Comparison of ENCODE assay signal across 11 mouse cellular contexts in the genomic region with DNA sequence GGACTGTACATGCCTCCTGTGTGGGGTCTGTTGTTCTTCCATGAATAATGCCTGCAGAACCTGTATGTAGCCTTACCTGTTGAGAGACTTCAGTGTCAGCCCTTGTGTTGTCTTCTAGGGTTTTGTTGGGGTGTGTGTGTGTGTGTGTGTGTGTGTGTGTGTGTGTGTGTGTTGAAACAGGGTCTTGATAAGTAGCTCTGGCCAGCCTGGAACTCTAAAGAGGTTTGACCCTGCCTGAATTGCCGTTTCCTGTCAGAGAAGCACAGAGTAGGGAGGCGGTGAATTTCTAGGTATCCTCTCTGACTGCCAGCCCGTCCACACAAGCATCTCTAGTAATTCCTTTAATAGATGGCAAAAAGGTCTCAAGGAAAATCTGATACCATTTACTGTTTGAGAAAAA. TPM values are rescaled to one million over a fixed set of nuclear protein-coding genes. Genes with fewer than 3 reads are reported as not detected.
DNase-seq lines count a peak whose midpoint lies in the region; ATAC-seq and TF ChIP-seq lines count a peak whose summit lies in the region.
"Had no signal": no experiment of that assay in that cellular context is flagged by ENCODE, and none has a peak within 500 bp of the region (broad histone marks: within the 10 kb centered on the region; RNA-seq: fewer than 3 reads in every experiment).

No protein-coding gene starts in this region.

- peak overlapping the region; percentile 95 for H3K4me3 ChIP-seq in kidney, embryonic 15.5 days (replicated peaks)
- 0 out of 2 replicates have a peak overlapping the region, but pooled peaks have one; percentile 8 for H3K4me3 ChIP-seq in embryonic fibroblast, embryonic 13.5 days (ENCODE audit: insufficient read depth, low read length)
- peak overlapping the region in 1 of 2 experiments; percentile 96; a peak in 2 of 4 replicates for H3K4me3 ChIP-seq in liver, embryonic 14.5 days (ENCODE audit: insufficient read depth in 1 of 2, low read depth in 2 of 2, low read length in 2 of 2)

- peaks cover 20% of the 10 kb centered on the region for H3K4me1 ChIP-seq in kidney, embryonic 15.5 days
- H3K4me1 ChIP-seq in embryonic fibroblast, embryonic 13.5 days (ENCODE audit: control insufficient read depth, insufficient read depth, low read length), result 0 out of 2 replicates have a peak, but pooled peaks cover 1% of the 10 kb centered on the region
- peaks cover 13 to 16% of the 10 kb centered on the region in 2 experiments for H3K4me1 ChIP-seq in liver, embryonic 14.5 days (replicated peaks; ENCODE audit: control insufficient read depth in 2 of 2, insufficient read depth in 2 of 2, low read length in 1 of 2)

- H3K4me2 ChIP-seq in kidney, embryonic 15.5 days, result peak overlapping the region; percentile 88
- peak overlapping the region; percentile 79 for H3K4me2 ChIP-seq in liver, embryonic 14.5 days (ENCODE audit: low read depth)

- 57% methylated on average over 3 of the region's 3 CpGs for WGBS in kidney, embryonic 15.5 days
- WGBS in liver, embryonic 14.5 days (ENCODE audit: insufficient replicate concordance), result 59% methylated on average over 3 of the region's 3 CpGs

- TF ChIP-seq CTCF in embryonic fibroblast, embryonic 13.5 days (IDR thresholded peaks at IDR 0.05; ENCODE audit: borderline replicate concordance, insufficient read depth, low read length), result no peak
- no peak for TF ChIP-seq CTCF in liver, embryonic 14.5 days (IDR thresholded peaks at IDR 0.05; ENCODE audit: low read depth)

- no peak for TF ChIP-seq POLR2A in embryonic fibroblast, embryonic 13.5 days (IDR thresholded peaks at IDR 0.05; ENCODE audit: low read depth, low read length)

- H3K9ac ChIP-seq in kidney, embryonic 15.5 days, result no peak overlapping the region
- H3K9ac ChIP-seq in liver, embryonic 14.5 days (replicated peaks), result peak overlapping the region; percentile 75

- peaks cover 32% of the 10 kb centered on the region for H3K36me3 ChIP-seq in kidney, embryonic 15.5 days
- peaks cover 19% of the 10 kb centered on the region for H3K36me3 ChIP-seq in liver, embryonic 14.5 days (replicated peaks; ENCODE audit: control insufficient read depth, insufficient read depth, low read depth)

- no peak overlapping the region for H3K27ac ChIP-seq in kidney, embryonic 15.5 days
- no peak overlapping the region for H3K27ac ChIP-seq in embryonic fibroblast, embryonic 13.5 days (ENCODE audit: insufficient read depth, low read length)
- H3K27ac ChIP-seq in liver, embryonic 14.5 days, result no peak overlapping the region

- peak; percentile 27 for DNase-seq in cerebellum, adult 9-11 months
- no peak for DNase-seq in cerebellum, adult 11 months
- no peak for DNase-seq in kidney, postnatal 14 days
- no peak for DNase-seq in liver, embryonic 14.5 days (ENCODE audit: low read depth in 3 of 3, low spot score in 3 of 3)
- DNase-seq in layer of hippocampus, postnatal 14 days (ENCODE audit: low spot score in 2 of 2), result no peak
- DNase-seq in layer of hippocampus, postnatal 10 days (ENCODE audit: low spot score in 2 of 2), result no peak
- DNase-seq: cerebellum, postnatal 36 days; kidney, adult 2 months; left cerebral cortex, postnatal 4 days had no signal

- ATAC-seq in kidney, embryonic 15.5 days (replicated peaks; ENCODE audit: low FRiP score), result no peak
- no peak for ATAC-seq in liver, embryonic 14.5 days (ENCODE audit: insufficient read depth)

- no peaks in the 10 kb centered on the region for H3K27me3 ChIP-seq in kidney, embryonic 15.5 days
- H3K27me3 ChIP-seq in liver, embryonic 14.5 days (ENCODE audit: control insufficient read depth, insufficient read depth, low read length), result no peaks in the 10 kb centered on the region

- no peak for TF ChIP-seq EP300 in liver, embryonic 14.5 days (IDR thresholded peaks at IDR 0.05; ENCODE audit: low read depth)

- no peaks in the 10 kb centered on the region for H3K9me3 ChIP-seq in kidney, embryonic 15.5 days (replicated peaks)
- no peaks in the 10 kb centered on the region for H3K9me3 ChIP-seq in liver, embryonic 14.5 days (ENCODE audit: control insufficient read depth, low read length)

RNA-seq across cellular contexts. Expression of gene Ing1, which starts 4.1 kb away (rescaled TPM):
- 35.7 and 36.9 TPM in 2 replicates for polyA plus RNA-seq in kidney, embryonic 15.5 days (2015; fragmentation: Nextera tagmentation; extraction: Ambion mirVana)
- 38.5 and 44.1 TPM in 2 replicates for polyA plus RNA-seq in embryonic fibroblast, embryonic 13.5 days (2011; ENCODE audit: insufficient read length, low read depth, missing spikeins)
- 9.3 and 15.6 TPM in 2 replicates for polyA plus RNA-seq in liver, embryonic 14.5 days (2012; rRNA removed)
- polyA plus RNA-seq in liver, embryonic 14.5 days (2014; fragmentation: Nextera tagmentation; extraction: Ambion mirVana), result 13.2 and 14.2 TPM in 2 replicates
- 10 to 100 TPM; 28.6 to 36.7 TPM for total RNA-seq in layer of hippocampus, postnatal 14 days (2021)
- 10 to 100 TPM; 35.6 to 39.5 TPM for total RNA-seq in layer of hippocampus, postnatal 10 days (2021)

RNA-seq across cellular contexts. Expression of gene Cars2, which starts 8.9 kb away (rescaled TPM):
- 23.8 and 28.3 TPM in 2 replicates for polyA plus RNA-seq in kidney, embryonic 15.5 days (2015; fragmentation: Nextera tagmentation; extraction: Ambion mirVana)
- polyA plus RNA-seq in embryonic fibroblast, embryonic 13.5 days (2011; ENCODE audit: insufficient read length, low read depth, missing spikeins), result 18.4 and 21.7 TPM in 2 replicates
- 18.2 and 18.8 TPM in 2 replicates for polyA plus RNA-seq in liver, embryonic 14.5 days (2012; rRNA removed)
- 15.4 and 15.5 TPM in 2 replicates for polyA plus RNA-seq in liver, embryonic 14.5 days (2014; fragmentation: Nextera tagmentation; extraction: Ambion mirVana)
- 10 to 100 TPM; 20.5 to 22.4 TPM for total RNA-seq in layer of hippocampus, postnatal 14 days (2021)
- total RNA-seq in layer of hippocampus, postnatal 10 days (2021), result 10 to 100 TPM; 26.1 to 28.6 TPM
